Mouse (Mus musculus) midbrain, embryonic 14.5 days (tissue): ENCODE data around the gene Vmn1r90. TPM values are rescaled to one million over a fixed set of nuclear protein-coding genes. Genes with fewer than 3 reads are reported as not detected.
"Not testable (repeated sequence)": the region's sequence is repeated elsewhere in the genome, so short reads cannot be mapped to it uniquely, and the experiment has no call there.

Experiments
- ATAC-seq: fragments of 200-750 bp; cut with Nextera tagmentation; 2 replicates; pipeline ENCODE4 v1.8.0; 2017; ENCODE audit warnings: moderate number of reproducible peaks, moderate library complexity; ENCODE audit not compliant: low FRiP score, low TSS enrichment
- DNase-seq: peaks from one replicate; pipeline ENCODE4 v3.0.0-alpha.2; 2015
- H3K27ac ChIP-seq: fragments of 300-500 bp; sonication (generic); replicated peaks from 2 replicates; pipeline ENCODE4 v1.5.1; 2014; ENCODE audit warnings: mild to moderate bottlenecking, low read depth, low read length, moderate library complexity
- H3K27me3 ChIP-seq: fragments of 300-500 bp; sonication (generic); 2 replicates; pipeline ENCODE4 v1.6.1; 2014; ENCODE audit warnings: low read length, control low read depth, mixed read lengths; ENCODE audit not compliant: control insufficient read depth, insufficient read depth
- H3K36me3 ChIP-seq: fragments of 300-500 bp; sonication (generic); 2 replicates; pipeline ENCODE4 v1.6.1; 2014; ENCODE audit warnings: low read length, control low read depth; ENCODE audit not compliant: control insufficient read depth, insufficient read depth
- H3K4me1 ChIP-seq: fragments of 300-500 bp; sonication (generic); 2 replicates; pipeline ENCODE4 v1.6.1; 2014; ENCODE audit warnings: mild to moderate bottlenecking, antibody characterized with exemption, low read length, control low read depth; ENCODE audit not compliant: control insufficient read depth, insufficient read depth
- H3K4me2 ChIP-seq: fragments of 300-500 bp; sonication (generic); 2 replicates; pipeline ENCODE4 v1.6.1; 2014; ENCODE audit warnings: mild to moderate bottlenecking, low read length, moderate library complexity
- H3K4me3 ChIP-seq: fragments of 300-500 bp; sonication (generic); replicated peaks from 2 replicates; pipeline ENCODE4 v1.5.1; 2014; ENCODE audit warnings: low read depth, low read length
- H3K9ac ChIP-seq: fragments of 300-500 bp; sonication (generic); replicated peaks from 2 replicates; pipeline ENCODE4 v1.6.1; 2014; ENCODE audit warnings: mild to moderate bottlenecking, low read length, moderate library complexity
- H3K9me3 ChIP-seq: fragments of 300-500 bp; sonication (generic); 2 replicates; pipeline ENCODE4 v1.6.1; 2016; ENCODE audit warnings: low read length, control low read depth, mixed read lengths; ENCODE audit not compliant: control insufficient read depth
- WGBS: fragments of 180-500 bp; shearing (Covaris S2); extraction: QIAGEN DNeasy Blood & Tissue Kit; methylation state at CpG from one replicate; pipeline ENCODE4 v1.1.7; 2014; 5-methylcytosine and 5-hydroxymethylcytosine counted together
- polyA plus RNA-seq: library from polyadenylated mRNA; unstranded; fragments of >200 nt; fragmentation: Nextera tagmentation; extraction: Ambion mirVana; gene quantifications from 2 replicates; pipeline ENCODE4 v1.2.1, GENCODE M21; 2014

Vmn1r90 gene
- 0.24 and 0.49 TPM in 2 replicates for polyA plus RNA-seq

DNA sequence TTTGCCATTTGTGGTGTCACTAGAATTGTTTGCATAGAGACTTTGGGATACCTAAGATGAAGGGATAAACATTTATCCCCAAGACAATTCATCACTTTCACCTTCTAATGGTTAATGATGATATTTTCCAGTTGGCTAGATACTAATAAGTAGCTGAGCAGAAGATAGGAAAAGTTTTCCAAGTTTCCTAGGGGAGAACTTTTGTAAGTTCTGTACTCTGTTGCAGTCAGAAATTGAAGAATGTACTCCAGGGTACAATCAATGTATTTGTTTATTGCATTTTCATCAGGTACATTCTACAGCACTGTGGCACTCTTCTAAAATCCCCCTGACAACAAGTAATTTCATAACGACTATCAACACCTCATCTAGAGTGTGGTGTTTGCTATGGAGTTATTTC, at the start of gene Vmn1r90:
Gene Vmn1r90, minus strand, starts transcription at position 101 of the 400 bp plus-strand sequence.
- no peaks in the 10 kb centered on the region for H3K27me3 ChIP-seq
- DNase-seq (no peak), ATAC-seq (no peak)
- WGBS, result 71% methylated on average over 1 of the region's 1 CpGs
- H3K9me3 ChIP-seq, result peaks cover 26% of the 10 kb centered on the region
- no peak within 1 kb of the TSS for H3K4me3 ChIP-seq
- no peak within 1 kb of the TSS for H3K27ac ChIP-seq
- no peaks in the 10 kb centered on the region for H3K4me1 ChIP-seq
- H3K4me2 ChIP-seq, result no peak within 1 kb of the TSS
- no peaks in the 10 kb centered on the region for H3K36me3 ChIP-seq
- no peak within 1 kb of the TSS for H3K9ac ChIP-seq

DNA sequence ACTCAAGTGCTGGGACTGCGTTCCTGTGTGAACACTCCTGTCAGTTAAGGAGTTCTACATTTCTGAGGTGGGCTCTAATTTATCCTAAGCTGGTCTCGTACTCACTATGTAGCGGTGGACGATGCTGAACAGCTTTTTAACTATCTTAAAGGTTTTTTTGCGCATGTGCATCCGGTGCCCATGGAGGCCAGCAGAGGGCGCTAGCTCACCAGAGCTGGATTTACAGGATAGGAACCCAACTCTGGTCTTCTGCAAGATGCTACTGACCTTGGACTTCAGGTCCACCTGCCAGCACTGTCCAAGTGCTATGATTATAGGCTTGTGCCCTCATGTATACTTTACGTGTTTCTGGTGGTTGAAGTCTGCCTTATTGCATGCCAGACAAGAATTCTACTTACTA, 29.7 kb upstream of the Vmn1r90 start:
- H3K4me2 ChIP-seq, H3K27me3 ChIP-seq, ATAC-seq, DNase-seq, H3K27ac ChIP-seq, H3K36me3 ChIP-seq, H3K4me1 ChIP-seq, H3K4me3 ChIP-seq, H3K9ac ChIP-seq: not testable (repeated sequence)
- peaks cover 14% of the 10 kb centered on the region; the same call in 1 of the 2 replicates for H3K9me3 ChIP-seq
- WGBS, result 65% methylated on average over 8 of the region's 8 CpGs

DNA sequence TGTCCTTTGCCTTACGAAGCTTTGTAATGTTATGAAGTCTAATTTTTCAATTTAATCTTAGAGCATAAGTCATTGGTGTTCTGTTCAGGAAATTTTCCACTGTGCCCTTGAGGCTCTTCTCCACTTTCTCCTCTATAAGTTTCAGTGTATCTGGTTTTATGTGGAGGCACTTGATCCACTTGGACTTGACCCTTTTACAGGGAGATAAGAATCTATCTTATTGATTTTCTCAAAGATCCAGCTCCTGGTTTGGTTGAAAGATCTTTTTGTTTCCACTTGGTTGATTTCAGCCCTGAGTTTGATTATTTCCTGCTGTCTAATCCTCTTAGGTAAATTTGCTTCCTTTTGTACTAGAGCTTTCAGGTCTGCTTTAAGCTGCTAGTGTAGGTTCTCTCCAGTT, 11.0 kb downstream of the Vmn1r90 start:
- Histone ChIP-seq H3K4me3 (no peak overlapping the region), H3K4me2 (no peak overlapping the region), H3K27me3 (no peaks in the 10 kb centered on the region), H3K9ac (no peak overlapping the region), H3K4me1 (no peaks in the 10 kb centered on the region), H3K36me3 (no peaks in the 10 kb centered on the region), H3K27ac (no peak overlapping the region), H3K9me3 (peaks cover 16% of the 10 kb centered on the region)
- 89% methylated on average over 1 of the region's 1 CpGs for WGBS
- no peak for DNase-seq
- no peak for ATAC-seq

GRCm38 (mm10) chr7:14525280-14525679, 38.0 kb downstream of the Vmn1r90 start:
- DNase-seq (no peak), ATAC-seq (no peak)
- H3K4me3 ChIP-seq, result no peak overlapping the region
- H3K27ac ChIP-seq, result no peak overlapping the region
- 64% methylated on average over 1 of the region's 1 CpGs for WGBS
- H3K27me3 ChIP-seq, result no peaks in the 10 kb centered on the region
- H3K4me1 ChIP-seq, result no peaks in the 10 kb centered on the region
- H3K9me3 ChIP-seq, result peaks cover 32% of the 10 kb centered on the region
- no peak overlapping the region for H3K9ac ChIP-seq
- no peak overlapping the region for H3K4me2 ChIP-seq
- no peaks in the 10 kb centered on the region for H3K36me3 ChIP-seq

GRCm38 (mm10) chr7:14522636-14523035, 40.7 kb downstream of the Vmn1r90 start:
- no peaks in the 10 kb centered on the region for H3K27me3 ChIP-seq
- no peak overlapping the region for H3K27ac ChIP-seq
- no peaks in the 10 kb centered on the region for H3K36me3 ChIP-seq
- H3K9ac ChIP-seq, result no peak overlapping the region
- no peak for ATAC-seq
- no peaks in the 10 kb centered on the region for H3K4me1 ChIP-seq
- DNase-seq, result no peak
- H3K4me3 ChIP-seq, result no peak overlapping the region
- peaks cover 24% of the 10 kb centered on the region for H3K9me3 ChIP-seq
- no peak overlapping the region for H3K4me2 ChIP-seq
- WGBS, result 84% methylated on average over 1 of the region's 1 CpGs

GRCm38 (mm10) chr7:14518301-14518700, 45.0 kb downstream of the Vmn1r90 start:
- Histone ChIP-seq H3K27ac (no peak overlapping the region), H3K36me3 (no peaks in the 10 kb centered on the region), H3K9me3 (peaks cover 24% of the 10 kb centered on the region; the same call in 1 of the 2 replicates), H3K4me3 (no peak overlapping the region), H3K4me2 (no peak overlapping the region), H3K27me3 (no peaks in the 10 kb centered on the region), H3K9ac (no peak overlapping the region), H3K4me1 (no peaks in the 10 kb centered on the region)
- WGBS, result 65% methylated on average over 3 of the region's 3 CpGs
- ATAC-seq (no peak), DNase-seq (no peak)

Other genes with a start within 250 kb of the Vmn1r90 start
- not detected in 2 replicates for gene Obox8, start 229.9 kb downstream of the Vmn1r90 start, polyA plus RNA-seq
- not detected in 2 replicates for gene Sult2a8, start 116.7 kb downstream of the Vmn1r90 start, polyA plus RNA-seq
- not detected in 2 replicates for gene Sult2a7, start 69.3 kb downstream of the Vmn1r90 start, polyA plus RNA-seq
- gene Obox7, start 96.0 kb upstream of the Vmn1r90 start, polyA plus RNA-seq, result not detected in 2 replicates